Mouse (Mus musculus) myocyte (in vitro differentiated cells): ENCODE measurements around the gene Olfr612.

ENCODE experiments used
- CEBPB ChIP-seq: IDR thresholded peaks from 2 replicates; pipeline ENCODE4 v1.6.1; 2011; ENCODE audit warnings: mild to moderate bottlenecking, moderate library complexity; ENCODE audit not compliant: poor library complexity, insufficient read depth, severe bottlenecking
- E2F4 ChIP-seq: IDR thresholded peaks from one replicate; pipeline ENCODE4 v1.6.1; 2011; ENCODE audit warnings: mild to moderate bottlenecking, control low read depth, moderate library complexity; ENCODE audit not compliant: insufficient read depth
- MAX ChIP-seq: IDR thresholded peaks from one replicate; pipeline ENCODE4 v1.6.1; 2011; ENCODE audit warnings: low read depth, mild to moderate bottlenecking, control low read depth
- MYOD1 ChIP-seq, 3 experiments: IDR thresholded peaks; one replicate each; pipeline ENCODE4 v1.6.1; 2011; ENCODE audit warnings: control low read depth in 2 of 3, low read depth in 2 of 3, mild to moderate bottlenecking in 2 of 3, moderate library complexity in 1 of 3; ENCODE audit not compliant: insufficient read length in 2 of 3, control insufficient read depth in 1 of 3
- MYOG ChIP-seq, 3 experiments: IDR thresholded peaks; one replicate each; pipeline ENCODE4 v1.6.1; 2011; ENCODE audit warnings: control low read depth in 2 of 3, low read depth in 2 of 3, mild to moderate bottlenecking in 2 of 3; ENCODE audit not compliant: insufficient read length in 2 of 3, control insufficient read depth in 1 of 3, insufficient read depth in 1 of 3
- POLR2A ChIP-seq: IDR thresholded peaks from one replicate; pipeline ENCODE4 v1.6.1; 2011; ENCODE audit warnings: low read depth, mild to moderate bottlenecking, control low read depth, moderate library complexity; ENCODE audit not compliant: insufficient read length
- POLR2AphosphoS2 ChIP-seq: IDR thresholded peaks from one replicate; pipeline ENCODE4 v1.6.1; 2011; ENCODE audit warnings: low read depth, control low read depth; ENCODE audit not compliant: insufficient read length
- REST ChIP-seq: IDR thresholded peaks from one replicate; pipeline ENCODE4 v1.6.1; 2011; ENCODE audit warnings: mild to moderate bottlenecking, control low read depth, moderate library complexity; ENCODE audit not compliant: insufficient read depth, insufficient read length
- SRF ChIP-seq: IDR thresholded peaks from one replicate; pipeline ENCODE4 v1.6.1; 2011; ENCODE audit warnings: low read depth; ENCODE audit not compliant: control insufficient read depth, insufficient read length
- TCF12 ChIP-seq: IDR thresholded peaks from one replicate; pipeline ENCODE4 v1.6.1; 2011; ENCODE audit warnings: mild to moderate bottlenecking, control low read depth; ENCODE audit not compliant: poor library complexity, insufficient read depth, severe bottlenecking
- TCF3 ChIP-seq: IDR thresholded peaks from one replicate; pipeline ENCODE4 v1.6.1; 2011; ENCODE audit warnings: low read depth, control low read depth; ENCODE audit not compliant: insufficient read length
- USF1 ChIP-seq: IDR thresholded peaks from one replicate; pipeline ENCODE4 v1.6.1; 2011; ENCODE audit warnings: low read depth, mild to moderate bottlenecking, control low read depth, moderate library complexity

GRCm38 (mm10) chr7:103572761-103573160, 30.2 kb upstream of the Olfr612 start, which contains the start of gene Olfr617:
- no peak for TF ChIP-seq POLR2A
- TF ChIP-seq MAX, result no peak
- TF ChIP-seq TCF12, result no peak
- TF ChIP-seq E2F4, result no peak
- no peak for TF ChIP-seq REST
- no peak for TF ChIP-seq MYOD1 (IDR thresholded peaks at IDR 0.05; ENCODE audit: control insufficient read depth in 1 of 3, insufficient read length in 2 of 3, low read depth in 2 of 3)
- TF ChIP-seq POLR2AphosphoS2, result no peak
- TF ChIP-seq CEBPB, result no peak
- no peak for TF ChIP-seq MYOG (IDR thresholded peaks at IDR 0.05; ENCODE audit: control insufficient read depth in 1 of 3, insufficient read depth in 1 of 3, insufficient read length in 2 of 3, low read depth in 2 of 3)
- TF ChIP-seq TCF3, result no peak
- no peak for TF ChIP-seq USF1
- no peak for TF ChIP-seq SRF
